Mouse (Mus musculus): ENCODE results near the gene Hyls1.

Hyls1 gene

GRCm38 (mm10) chr9:35545704-35546103 lies 24.5 kb downstream of the Hyls1 start:
- in situ Hi-C loops (cut with MboI, MseI) = loop anchor here in 1 of 2 experiments (25.0 kb wide), 1 partner anchor 533 kb away; no protein-coding TSS in a partner anchor

- in situ Hi-C loops (cut with MboI, MseI) = loop anchor here in 1 of 2 experiments (25.0 kb wide), 1 partner anchor 532 kb away; no protein-coding TSS in a partner anchor
Observed at GRCm38 (mm10) chr9:35544666-35545065, 25.5 kb downstream of the Hyls1 start.

- in situ Hi-C loops (cut with MboI, MseI) = loop anchor here in 1 of 2 experiments (25.0 kb wide), 1 partner anchor 531 kb away; no protein-coding TSS in a partner anchor
Observed at GRCm38 (mm10) chr9:35543099-35543860, 26.9 kb downstream of the Hyls1 start.

GRCm38 (mm10) chr9:35541941-35542340 lies 28.3 kb downstream of the Hyls1 start:
- in situ Hi-C loops (cut with MboI, MseI) = loop anchor here in 1 of 2 experiments (25.0 kb wide), 1 partner anchor 530 kb away; no protein-coding TSS in a partner anchor

GRCm38 (mm10) chr9:35541488-35541887 lies 28.7 kb downstream of the Hyls1 start:
- in situ Hi-C loops (cut with MboI, MseI) = loop anchor here in 1 of 2 experiments (25.0 kb wide), 1 partner anchor 529 kb away; no protein-coding TSS in a partner anchor

GRCm38 (mm10) chr9:35541024-35541423 lies 29.2 kb downstream of the Hyls1 start:
- in situ Hi-C loops (cut with MboI, MseI) = loop anchor here in 1 of 2 experiments (25.0 kb wide), 1 partner anchor 529 kb away; no protein-coding TSS in a partner anchor

- in situ Hi-C loops (cut with MboI, MseI) = loop anchor here in 1 of 2 experiments (25.0 kb wide), 1 partner anchor 527 kb away; no protein-coding TSS in a partner anchor
Observed at GRCm38 (mm10) chr9:35539001-35539750, 31.0 kb downstream of the Hyls1 start.

- in situ Hi-C loops (cut with MboI, MseI) = loop anchor here in 1 of 2 experiments (25.0 kb wide), 1 partner anchor 524 kb away; no protein-coding TSS in a partner anchor
Observed at GRCm38 (mm10) chr9:35535876-35536275, 34.3 kb downstream of the Hyls1 start.

GRCm38 (mm10) chr9:35535110-35535509 lies 35.1 kb downstream of the Hyls1 start:
- in situ Hi-C loops (cut with MboI, MseI) = loop anchor here in 1 of 2 experiments (25.0 kb wide), 1 partner anchor 523 kb away; no protein-coding TSS in a partner anchor

GRCm38 (mm10) chr9:35533266-35533665 lies 36.9 kb downstream of the Hyls1 start:
- in situ Hi-C loops (cut with MboI, MseI) = loop anchor here (5.0 to 25.0 kb wide), 4 partner anchors 121 to 521 kb away; no protein-coding TSS in a partner anchor

- in situ Hi-C loops (cut with MboI, MseI) = loop anchor here (5.0 to 25.0 kb wide), 5 partner anchors 117 to 1025 kb away; no protein-coding TSS in a partner anchor
Observed at GRCm38 (mm10) chr9:35529796-35530195, 40.4 kb downstream of the Hyls1 start.

GRCm38 (mm10) chr9:35529141-35529540 lies 41.1 kb downstream of the Hyls1 start:
- in situ Hi-C loops (cut with MboI, MseI) = loop anchor here in 1 of 2 experiments (10.0 to 25.0 kb wide), 2 partner anchors 517 to 1024 kb away; no protein-coding TSS in a partner anchor

GRCm38 (mm10) chr9:35523941-35524411 lies 46.2 kb downstream of the Hyls1 start:
- in situ Hi-C loops (cut with MboI, MseI) = loop anchor here in 1 of 2 experiments (10.0 kb wide), 1 partner anchor 1019 kb away; no protein-coding TSS in a partner anchor

- in situ Hi-C loops (cut with MboI, MseI) = loop anchor here in 1 of 2 experiments (10.0 kb wide), 1 partner anchor 1019 kb away; no protein-coding TSS in a partner anchor
Observed at GRCm38 (mm10) chr9:35523541-35523940, 46.7 kb downstream of the Hyls1 start.

- in situ Hi-C loops (cut with MboI, MseI) = loop anchor here in 1 of 2 experiments (10.0 kb wide), 1 partner anchor 1018 kb away; no protein-coding TSS in a partner anchor
Observed at GRCm38 (mm10) chr9:35522821-35523515, 47.2 kb downstream of the Hyls1 start.

GRCm38 (mm10) chr9:35522241-35522640 lies 48.0 kb downstream of the Hyls1 start:
- in situ Hi-C loops (cut with MboI, MseI) = loop anchor here in 1 of 2 experiments (10.0 kb wide), 1 partner anchor 1017 kb away; no protein-coding TSS in a partner anchor

- in situ Hi-C loops (cut with MboI, MseI) = loop anchor here in 1 of 2 experiments (10.0 kb wide), 1 partner anchor 1016 kb away; no protein-coding TSS in a partner anchor
Observed at GRCm38 (mm10) chr9:35520631-35521348, 49.4 kb downstream of the Hyls1 start.

GRCm38 (mm10) chr9:35518169-35518568 lies 52.0 kb downstream of the Hyls1 start, which contains the start of gene Gm1113:
Gene Gm1113 (minus strand): TSS chr9:35518269.
- in situ Hi-C loops (cut with MboI, MseI) = no loop called here

- in situ Hi-C loops (cut with MboI, MseI) = no loop called here
Observed at GRCm38 (mm10) chr9:35516711-35517110, 53.5 kb downstream of the Hyls1 start.
